Mouse (Mus musculus) naive thymus-derived CD4-positive, alpha-beta T cell, adult 2 months (primary cell): ENCODE results near the gene Hsd17b6.

Source experiments
- DNase-seq: peaks from one replicate; pipeline ENCODE4 v3.0.0-alpha.2; 2011; ENCODE audit warnings: low read depth

The Hsd17b6 gene

DNA sequence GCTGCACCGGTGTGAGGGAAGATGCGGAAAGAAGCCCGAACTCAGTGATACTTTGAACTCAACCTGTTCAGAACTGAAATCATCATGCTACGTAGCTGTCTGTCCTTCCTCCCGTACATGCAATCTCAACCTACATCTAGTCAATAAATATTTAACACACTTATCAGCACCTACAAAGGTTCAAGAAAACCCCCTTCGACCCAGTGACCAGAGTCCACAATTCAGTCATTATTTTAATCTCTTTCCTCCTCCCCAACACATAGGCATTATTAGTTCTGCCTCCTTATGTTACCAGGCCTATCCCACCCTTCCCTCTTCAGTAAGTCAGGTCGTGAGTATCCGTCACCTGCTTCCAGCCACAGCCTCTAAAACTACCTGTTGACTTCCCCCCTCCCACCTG lies 1.9 kb downstream of the Hsd17b6 start:
- DNase-seq, result no peak

DNA sequence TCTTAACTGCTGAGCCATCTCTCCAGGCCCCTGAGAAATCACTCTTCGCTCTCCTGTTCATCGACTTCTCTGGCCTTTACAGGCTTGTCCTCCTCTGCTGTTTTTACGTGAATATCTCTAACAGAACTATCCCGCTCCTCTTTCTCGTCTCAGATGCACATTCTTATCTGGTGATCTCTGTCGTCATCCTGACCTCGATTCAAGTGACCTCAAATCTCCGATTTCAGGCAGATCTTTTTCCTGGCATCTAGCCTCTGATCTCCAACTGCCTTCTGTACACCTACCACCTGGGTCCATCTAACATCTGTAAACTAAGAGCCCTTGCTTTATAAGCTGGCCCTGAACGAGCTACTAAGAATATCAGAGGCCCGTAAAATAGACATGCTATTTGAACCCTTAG lies 2.5 kb downstream of the Hsd17b6 start:
- no peak for DNase-seq

DNA sequence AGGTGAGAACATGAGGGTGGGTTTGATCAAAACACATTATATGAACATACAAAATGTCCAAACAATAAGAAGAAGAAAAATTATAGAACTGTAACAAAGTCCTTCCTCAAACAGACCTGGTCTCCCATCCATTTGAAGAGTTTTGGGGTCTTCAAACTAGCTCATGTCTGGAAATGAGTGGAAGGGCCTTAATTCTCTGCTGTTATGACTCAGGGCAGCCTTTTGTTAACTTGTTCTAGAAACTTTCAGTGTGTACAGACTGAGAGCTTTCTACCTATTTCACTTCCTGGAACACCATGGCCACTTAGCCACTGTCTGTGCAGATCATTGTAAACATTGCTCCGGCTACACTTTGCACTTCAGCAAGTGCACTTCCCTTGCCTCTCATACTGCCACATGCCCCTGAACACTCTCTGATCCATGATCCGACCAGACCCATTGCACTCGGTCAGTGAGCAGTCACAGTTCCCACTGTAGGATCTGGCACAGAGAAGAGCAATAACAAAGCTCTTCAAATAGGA lies 4.1 kb downstream of the Hsd17b6 start:
- DNase-seq, result no peak

DNA sequence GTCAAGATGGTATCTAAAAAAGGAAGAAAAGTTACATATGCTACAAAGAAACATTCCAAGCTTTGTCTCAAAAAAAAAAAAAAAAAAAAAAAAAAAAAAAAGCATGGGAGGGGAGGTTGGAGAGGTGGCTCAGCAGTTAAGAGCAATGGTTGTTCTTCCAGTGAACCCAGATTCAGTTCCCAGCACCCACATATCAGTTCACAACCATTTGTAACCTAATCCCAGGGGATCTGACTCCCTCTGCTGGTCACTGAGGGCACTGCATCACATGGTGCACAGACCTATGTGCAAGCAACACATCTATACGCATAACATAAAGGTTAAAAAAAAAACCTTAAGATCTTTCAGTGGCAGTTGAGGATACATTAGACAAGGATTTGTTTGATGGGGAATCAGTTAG lies 9.2 kb downstream of the Hsd17b6 start:
- peak; percentile 26 for DNase-seq

DNA sequence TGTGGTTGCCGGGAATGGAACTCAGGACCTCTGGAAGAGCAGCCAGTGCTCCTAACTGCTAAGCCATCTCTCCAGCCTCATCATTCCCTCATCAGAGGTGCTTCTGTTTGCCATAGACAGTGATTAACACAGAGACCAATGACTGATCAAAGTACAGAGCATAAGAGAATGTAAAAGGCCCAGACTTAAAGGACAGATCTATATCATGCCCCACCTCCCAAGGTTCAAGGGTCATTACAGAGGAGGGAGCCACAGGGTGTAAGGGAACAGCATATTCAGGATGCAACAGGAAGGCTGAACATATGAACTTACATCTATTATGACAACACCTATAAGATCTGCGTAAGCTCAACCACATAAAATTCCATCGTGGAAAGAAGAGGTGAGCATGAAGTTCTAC lies 10.7 kb downstream of the Hsd17b6 start:
- DNase-seq, result no peak

DNA sequence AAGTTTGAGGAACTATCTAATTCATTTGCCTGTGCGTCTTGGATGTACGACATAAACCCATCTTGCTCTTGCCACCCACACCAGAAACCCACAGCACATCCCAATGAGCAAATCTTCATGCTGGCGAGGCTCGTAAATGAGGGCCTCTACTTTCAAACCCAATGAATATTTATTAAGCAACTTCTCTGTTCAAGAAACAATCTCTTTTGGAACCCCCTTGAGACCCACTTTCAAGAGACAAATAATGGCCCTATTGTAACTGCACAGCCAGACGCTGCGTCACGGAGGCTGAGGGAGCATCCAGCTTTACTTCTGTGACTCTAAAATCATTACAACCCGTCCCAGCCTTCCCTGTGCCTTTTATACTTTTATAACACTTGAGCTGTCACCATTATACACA lies 21.8 kb downstream of the Hsd17b6 start:
- DNase-seq, result no peak

DNA sequence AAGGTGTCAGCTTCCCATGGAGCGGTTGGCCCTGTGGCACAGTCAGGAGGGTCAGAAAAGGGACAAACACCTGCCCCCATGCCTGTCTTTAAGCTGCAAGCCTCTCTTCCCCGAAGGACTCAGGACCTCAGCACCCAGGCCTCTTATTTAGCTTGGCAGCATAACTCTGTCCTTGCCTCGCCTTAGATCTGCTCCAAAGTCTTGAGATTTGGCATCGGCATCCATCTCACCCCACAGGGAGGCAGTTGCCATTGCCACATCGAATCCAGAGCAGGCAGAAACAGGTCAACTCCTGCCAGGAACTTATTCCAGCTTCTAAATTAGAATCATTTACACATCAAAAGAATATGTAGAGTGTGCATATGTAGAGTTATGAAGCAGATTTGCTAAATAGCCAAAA lies 22.8 kb downstream of the Hsd17b6 start:
- no peak for DNase-seq

DNA sequence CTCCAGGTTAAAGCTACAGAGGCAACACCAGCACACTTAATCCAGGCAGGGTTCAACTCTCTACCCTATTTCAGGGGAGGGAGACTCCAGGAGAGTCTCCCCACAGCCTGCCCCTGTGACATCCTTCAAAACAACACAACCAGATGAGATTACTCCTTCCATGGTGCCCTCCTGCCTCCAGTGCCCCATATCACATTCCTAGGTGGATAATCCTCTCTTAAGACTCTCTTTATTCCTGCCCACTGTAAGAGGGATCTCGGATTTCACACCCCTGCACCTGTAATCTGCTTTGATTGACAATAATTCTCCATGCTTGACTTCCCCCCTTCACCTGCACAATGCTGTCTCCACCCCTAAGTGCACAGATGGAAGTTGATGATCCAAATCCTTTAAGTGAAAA lies 31.9 kb downstream of the Hsd17b6 start:
- DNase-seq, result no peak

DNA sequence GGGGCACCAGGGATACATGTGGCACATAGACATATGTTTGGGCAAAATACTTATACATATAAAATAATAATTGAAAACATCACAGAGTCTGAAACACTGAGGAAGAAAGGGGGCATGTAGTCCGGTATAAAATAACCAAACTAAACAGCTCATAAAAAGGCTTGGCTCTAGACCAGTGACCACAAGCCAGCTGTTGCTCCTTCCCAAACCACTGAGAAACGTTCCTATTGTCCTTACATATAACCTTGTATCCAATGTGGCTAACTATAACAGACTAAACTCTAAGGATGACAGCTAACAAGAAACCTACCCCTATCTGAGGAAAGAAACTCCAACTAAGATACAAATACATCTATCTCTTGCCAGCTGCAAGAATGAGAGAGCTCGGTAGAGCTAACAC lies 33.3 kb downstream of the Hsd17b6 start:
- no peak for DNase-seq

DNA sequence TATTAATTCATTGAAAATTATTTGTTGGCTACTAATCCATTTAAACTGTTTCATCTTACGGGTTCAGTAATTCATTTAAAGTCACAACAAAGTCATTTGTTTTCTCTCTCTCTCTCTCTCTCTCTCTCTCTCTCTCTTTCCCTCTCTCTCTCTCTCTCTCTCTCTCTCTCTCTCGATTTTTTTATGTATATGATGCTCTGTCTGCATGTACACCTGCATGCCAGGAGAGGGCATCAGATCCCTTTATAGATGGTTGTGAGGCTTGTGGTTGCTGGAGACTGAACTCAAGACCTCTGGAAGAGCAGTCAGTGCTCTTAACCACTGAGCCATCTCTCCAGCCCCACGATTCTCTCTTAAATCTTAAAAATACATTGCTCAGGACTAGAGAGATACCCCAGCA lies 36.3 kb downstream of the Hsd17b6 start:
- no peak for DNase-seq

DNA sequence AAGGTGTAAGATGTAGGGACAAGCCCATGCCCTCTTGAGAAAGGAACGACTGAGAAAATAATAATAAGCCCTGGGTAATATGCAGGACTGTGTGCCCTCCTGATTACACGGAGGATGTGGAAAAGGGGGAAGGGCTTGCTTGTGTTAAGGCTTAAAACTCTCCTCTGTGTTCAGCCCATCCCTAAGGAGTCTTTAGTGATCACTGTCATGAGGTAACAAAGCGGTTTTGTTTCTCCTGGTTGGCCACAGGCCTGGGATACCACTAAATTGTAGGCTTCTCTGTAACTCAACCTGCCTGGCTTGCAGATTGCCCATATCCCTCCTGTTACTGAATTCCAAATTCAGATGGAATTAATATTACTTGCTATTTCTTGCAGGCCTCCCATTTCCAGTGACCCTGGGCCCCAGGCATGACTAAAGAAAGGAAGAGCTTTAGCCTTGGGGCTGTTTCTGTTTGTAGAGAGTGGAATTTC lies 37.0 kb downstream of the Hsd17b6 start:
- no peak for DNase-seq

DNA sequence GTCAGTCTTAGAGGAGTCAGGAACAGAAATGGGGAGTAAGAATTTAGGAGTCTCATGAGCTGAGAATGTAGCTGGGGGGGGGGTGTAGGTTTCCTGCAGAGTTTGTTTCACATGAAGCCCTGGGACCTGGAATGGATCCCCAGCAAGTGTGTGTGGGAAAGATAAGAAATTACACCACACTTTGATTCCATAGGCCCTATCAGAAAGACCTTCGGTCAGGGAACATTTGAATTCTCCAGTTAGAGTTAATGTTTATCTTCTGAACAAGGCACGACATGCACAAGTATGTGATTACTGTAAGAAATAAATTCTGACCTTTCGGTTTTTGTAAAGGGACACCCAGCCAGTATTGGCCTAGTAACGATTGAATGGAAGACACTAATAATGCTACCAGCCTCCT lies 37.6 kb downstream of the Hsd17b6 start:
- no peak for DNase-seq

DNA sequence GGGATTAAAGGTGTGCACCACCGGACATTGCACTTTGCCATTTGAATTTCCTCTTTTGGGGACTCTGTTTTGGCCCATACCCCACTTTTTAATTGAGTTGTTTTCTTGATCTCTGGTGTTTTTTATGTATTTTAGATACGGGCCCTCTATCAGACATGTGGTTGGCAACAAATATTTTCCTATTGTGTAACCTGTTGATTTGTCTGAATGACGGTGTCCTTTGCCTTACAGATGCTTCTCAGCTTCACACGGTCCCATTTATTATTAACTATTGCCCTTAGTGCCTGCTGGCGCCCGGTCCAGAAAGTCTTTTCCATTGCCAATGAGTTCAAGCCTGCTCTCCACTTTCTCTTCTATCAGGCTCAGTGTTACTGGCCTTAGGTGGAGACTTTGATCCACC lies 40.9 kb downstream of the Hsd17b6 start:
- no peak for DNase-seq

DNA sequence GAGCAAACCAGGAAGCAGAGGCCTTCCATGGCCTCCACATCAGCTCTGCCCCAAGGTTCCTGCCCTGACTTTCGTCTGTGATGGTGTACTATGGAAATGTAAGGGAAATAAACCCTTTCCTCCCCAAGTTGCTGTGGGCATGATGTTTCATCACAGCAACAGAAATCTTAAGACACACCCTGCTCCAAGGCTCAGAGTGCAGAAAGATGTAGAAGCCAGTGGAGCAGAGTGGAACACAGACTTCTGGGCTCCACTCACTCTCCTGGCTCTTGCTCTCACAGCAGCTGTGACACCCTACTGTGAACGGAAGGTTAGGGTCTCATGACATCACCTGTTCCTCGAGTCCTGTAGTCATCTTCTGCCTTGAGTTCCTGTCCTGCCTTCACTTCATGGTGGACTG lies 43.4 kb downstream of the Hsd17b6 start:
- DNase-seq, result no peak

DNA sequence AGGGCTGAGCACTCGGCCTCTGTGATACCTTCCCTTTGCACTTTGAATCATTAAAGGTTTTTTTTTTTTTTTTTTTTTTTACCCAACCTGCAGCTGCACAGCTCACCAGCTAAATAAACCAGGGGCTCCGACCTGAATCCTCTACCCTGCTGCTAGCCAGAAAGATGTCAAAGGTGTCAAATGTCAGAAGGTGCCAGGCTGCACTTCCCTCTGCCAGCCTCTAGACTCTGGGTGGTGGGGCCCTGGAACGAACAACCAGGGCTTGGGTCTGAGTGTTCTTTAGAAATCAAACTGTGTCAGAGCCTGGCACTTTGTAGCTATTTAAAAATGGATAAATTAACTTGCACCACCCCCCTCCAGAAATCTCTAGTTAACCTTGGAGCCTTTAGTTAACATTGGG lies 45.0 kb downstream of the Hsd17b6 start:
- DNase-seq, result no peak

DNA sequence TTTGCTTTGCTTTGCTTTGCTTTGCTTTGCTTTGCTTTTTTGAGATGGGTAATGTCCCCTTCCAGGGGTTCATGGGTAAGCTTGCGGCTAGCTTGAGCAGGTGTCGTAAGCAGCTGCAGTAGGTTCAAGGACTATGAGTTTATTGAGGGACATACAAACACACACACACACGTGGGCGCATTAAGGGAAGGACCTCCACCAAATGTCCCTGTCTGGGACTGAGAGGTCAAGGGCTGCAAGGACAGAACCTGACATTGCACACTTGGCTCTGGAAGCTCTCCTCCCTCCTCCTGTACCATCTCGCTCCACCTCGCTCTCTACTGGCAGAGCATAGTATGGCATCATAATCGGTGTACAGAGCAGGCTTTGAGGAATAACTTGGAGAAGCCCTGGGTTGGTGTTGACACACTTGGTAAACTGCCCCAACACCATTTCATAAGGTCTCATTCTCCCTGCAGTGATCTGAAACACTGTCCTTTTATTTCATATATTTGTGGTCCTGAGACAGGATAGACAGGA lies 48.2 kb downstream of the Hsd17b6 start:
- DNase-seq, result no peak

DNA sequence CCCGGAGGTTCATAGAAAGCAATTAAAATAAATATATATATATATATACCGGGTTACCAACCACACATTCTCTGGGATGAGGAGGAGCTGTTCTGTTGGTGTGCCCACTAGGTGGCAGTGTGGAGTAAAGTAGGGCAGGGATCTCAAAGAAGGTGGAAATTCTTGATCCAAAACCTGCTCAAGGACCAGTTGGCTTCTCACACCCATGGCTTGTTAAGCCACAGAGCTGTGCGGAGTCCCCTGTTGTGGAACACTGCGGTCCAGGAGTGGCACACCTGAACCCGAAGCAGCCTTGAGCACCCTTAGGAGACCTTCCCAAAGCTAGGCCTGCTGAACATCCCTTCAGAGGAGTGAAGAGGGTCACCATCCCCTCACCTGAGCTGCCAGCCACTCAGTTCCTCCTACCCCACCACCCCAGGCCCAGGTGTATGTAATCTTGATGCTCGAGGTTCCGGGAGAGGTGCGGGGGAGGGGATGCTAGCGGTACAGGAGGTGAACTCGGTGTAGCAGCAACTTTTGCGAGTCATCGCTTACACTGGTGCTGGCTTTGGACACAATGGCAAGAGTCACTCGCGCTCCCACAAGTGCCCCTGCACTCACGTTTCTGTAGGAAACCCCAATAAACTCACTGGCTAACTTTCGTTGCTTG lies 51.1 kb downstream of the Hsd17b6 start:
- peak; percentile 75 for DNase-seq

DNA sequence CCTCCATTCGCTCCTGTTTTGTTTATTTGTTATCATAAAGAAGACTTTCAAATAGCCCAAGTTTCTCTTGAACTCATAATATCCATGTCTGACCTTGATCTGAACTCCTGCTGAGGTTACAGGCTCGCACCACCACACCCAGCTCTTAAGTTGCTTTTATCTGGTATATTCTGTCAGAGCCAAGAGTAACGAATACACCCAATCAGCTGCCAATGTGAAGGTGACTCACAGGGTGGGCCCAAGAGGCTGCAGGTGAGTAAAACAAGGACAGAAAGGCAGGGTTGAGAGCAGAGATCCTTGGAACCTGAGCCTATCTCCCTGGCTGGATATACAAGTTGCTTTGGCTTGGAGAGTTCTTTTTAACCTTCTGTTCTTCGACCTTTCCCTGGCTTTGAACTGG lies 52.4 kb downstream of the Hsd17b6 start:
- DNase-seq, result no peak

DNA sequence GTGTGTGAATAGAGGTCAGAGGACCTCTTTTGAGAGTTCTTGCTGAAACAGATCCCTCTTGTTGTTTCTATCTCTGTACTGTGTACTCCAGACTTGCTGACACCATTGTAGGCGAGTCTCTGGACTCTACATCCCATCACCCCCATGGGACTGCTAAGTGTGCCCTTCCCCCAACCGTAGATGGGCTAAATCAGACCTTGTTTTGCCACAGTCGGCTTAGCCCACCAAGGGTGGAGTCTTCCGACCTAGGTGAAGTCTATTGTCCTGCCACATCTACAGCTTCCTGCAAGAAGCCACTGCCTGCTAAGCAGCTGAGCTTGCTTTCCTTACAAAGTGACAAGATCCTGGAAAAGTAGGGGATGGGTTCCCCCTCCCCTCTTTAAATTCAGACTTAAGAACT lies 55.6 kb downstream of the Hsd17b6 start:
- DNase-seq, result no peak

DNA sequence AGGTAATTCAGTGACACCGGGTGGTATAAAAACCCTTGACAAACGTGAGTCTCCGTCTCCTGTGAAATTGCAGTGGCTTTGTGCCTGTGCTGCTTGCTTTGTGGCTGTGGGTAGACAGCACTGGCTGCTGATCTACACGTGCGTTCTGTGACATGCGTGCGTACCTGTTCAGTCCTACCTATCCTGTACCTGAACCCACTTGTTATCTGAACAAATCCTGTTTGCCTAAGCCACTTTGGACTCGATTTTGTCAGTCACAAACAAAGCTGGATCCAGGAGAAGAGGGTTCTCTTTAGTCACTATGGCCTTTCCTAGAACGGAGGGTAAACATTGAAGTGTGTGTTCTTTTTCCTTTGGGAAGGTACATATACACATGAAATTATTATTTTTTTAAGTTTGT lies 56.0 kb downstream of the Hsd17b6 start:
- no peak for DNase-seq

DNA sequence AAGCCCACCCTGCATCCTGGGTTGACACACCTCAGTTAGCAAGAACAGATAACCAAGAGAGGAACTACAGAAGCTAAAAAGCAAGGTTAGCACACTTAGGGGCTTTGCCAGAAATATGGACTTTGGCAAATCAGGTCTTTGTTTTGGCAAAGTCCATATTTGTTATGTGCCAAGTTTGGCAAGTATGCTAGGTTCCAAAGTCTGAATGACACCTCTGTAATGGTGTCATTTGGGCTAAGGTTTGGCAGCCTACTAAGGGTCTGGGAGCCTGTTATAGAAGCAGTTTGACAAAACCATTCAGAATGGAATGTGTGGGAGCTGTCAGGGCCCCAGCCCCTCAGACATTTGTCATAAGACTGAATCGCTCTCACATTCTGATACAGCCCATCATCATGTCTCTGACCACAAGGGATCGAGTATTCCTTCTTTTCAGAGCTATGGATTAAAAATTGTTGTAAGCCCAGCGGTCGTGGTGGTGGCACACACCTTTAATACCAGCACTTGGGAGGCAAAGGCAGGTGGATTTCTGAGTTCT lies 57.7 kb downstream of the Hsd17b6 start:
- DNase-seq, result no peak

DNA sequence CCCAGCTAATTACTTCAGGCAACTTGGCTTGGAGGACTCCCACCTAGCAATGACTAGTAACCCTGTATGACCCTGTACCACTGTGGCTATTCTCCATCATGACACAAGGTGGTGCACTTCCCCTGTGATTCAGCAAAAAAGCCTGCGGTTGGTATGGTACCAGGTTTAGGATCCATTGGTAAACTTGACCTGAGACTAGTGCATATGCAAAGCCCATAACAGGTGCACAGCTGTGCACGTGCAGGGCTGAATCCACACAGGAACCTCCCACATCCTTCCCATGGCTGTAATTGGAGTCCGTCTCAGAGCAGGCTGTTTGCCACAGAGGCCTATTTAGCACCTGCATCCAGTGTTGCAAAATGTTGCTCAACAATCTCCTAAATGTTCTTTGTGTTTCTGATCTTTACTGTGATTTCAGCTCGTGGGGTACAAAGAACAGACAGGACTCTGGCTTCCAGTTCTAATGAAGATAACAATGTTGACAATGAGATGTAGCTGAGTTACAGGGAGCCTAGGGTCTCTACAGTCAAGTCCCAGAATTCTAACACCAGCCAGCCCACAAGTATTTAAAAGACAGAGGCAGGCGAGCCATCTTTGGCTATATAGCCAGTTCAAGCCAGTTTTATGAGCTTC lies 61.9 kb downstream of the Hsd17b6 start:
- peak; percentile 74 for DNase-seq
